Mouse (Mus musculus): ENCODE data around the gene Hmg20b.

- no peak for TF ChIP-seq POLR2A (IDR thresholded peaks at IDR 0.05; ENCODE audit: insufficient read length, low read depth)
- TF ChIP-seq MAX (IDR thresholded peaks at IDR 0.05; ENCODE audit: low read depth), result no peak
- no peak for TF ChIP-seq E2F4 (IDR thresholded peaks at IDR 0.05; ENCODE audit: insufficient read depth)
- no peak for TF ChIP-seq USF1 (IDR thresholded peaks at IDR 0.05; ENCODE audit: low read depth)
- no peak for TF ChIP-seq TCF3 (IDR thresholded peaks at IDR 0.05; ENCODE audit: insufficient read length, low read depth)
- TF ChIP-seq POLR2AphosphoS2 (IDR thresholded peaks at IDR 0.05; ENCODE audit: insufficient read length, low read depth), result no peak
- no peak for TF ChIP-seq CEBPB (IDR thresholded peaks at IDR 0.05; ENCODE audit: insufficient read depth, poor library complexity, severe bottlenecking)
- TF ChIP-seq MYOD1 (IDR thresholded peaks at IDR 0.05; ENCODE audit: control insufficient read depth in 1 of 3, insufficient read length in 2 of 3, low read depth in 2 of 3), result peak in 1 of 3 experiments; percentile 13
These were observed 8.8 kb downstream of the Hmg20b start for GRCm38 (mm10) chr10:81341333-81341949.

All from myocyte (in vitro differentiated cells).